Mouse (Mus musculus): ENCODE measurements around the gene Nudt9. TPM values are rescaled to one million over a fixed set of nuclear protein-coding genes. Genes with fewer than 3 reads are reported as not detected.
A peak's percentile ranks its signal among the peaks of the same experiment; 100 is the strongest.

The Nudt9 gene
- total and polyA plus RNA-seq, 2 experiments from 2014 or later: 55.3 to 73.8 TPM

DNA sequence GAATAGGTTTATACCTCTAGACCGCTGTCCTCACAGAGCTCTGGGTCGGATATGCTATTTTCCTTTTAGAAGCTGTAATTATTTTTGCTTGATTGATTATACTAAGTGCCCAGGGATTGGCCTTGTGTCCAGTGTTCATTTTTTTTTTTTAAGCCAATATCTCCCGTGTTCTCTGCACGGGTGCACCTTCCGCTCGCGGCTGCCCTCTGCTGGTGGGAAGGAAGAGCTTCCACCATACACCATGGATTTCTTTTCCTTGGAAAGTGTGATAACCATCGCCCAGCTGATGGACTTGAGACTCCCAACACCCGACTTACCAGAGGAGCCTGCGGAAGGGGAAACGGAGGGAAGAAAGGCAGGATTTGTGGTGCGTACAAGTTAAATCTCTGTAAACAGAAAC is 28.3 kb downstream of the Nudt9 start:
- ATAC-seq (peak; percentile 55; the same call in 1 of the 2 replicates), DNase-seq (peak; percentile 66)
- no peaks in the 10 kb centered on the region for H3K9me3 ChIP-seq (ENCODE audit: low read length)
- H3K4me2 ChIP-seq (ENCODE audit: low read depth): no peak overlapping the region
- TF ChIP-seq CTCF (IDR thresholded peaks at IDR 0.05; ENCODE audit: low read depth): peak; percentile 84
- WGBS: 28% methylated on average over 12 of the region's 12 CpGs
- H3K27me3 ChIP-seq (ENCODE audit: insufficient read depth, low read length): no peaks in the 10 kb centered on the region
- 0 out of 2 replicates have a peak, but pooled peaks cover 5% of the 10 kb centered on the region for H3K4me1 ChIP-seq (ENCODE audit: insufficient read depth)
- H3K36me3 ChIP-seq (ENCODE audit: insufficient read depth): no peaks in the 10 kb centered on the region
- H3K9ac ChIP-seq: no peak overlapping the region
- H3K27ac ChIP-seq (ENCODE audit: low read depth, low read length): no peak overlapping the region
- H3K4me3 ChIP-seq (ENCODE audit: low read depth, low read length): no peak overlapping the region

DNA sequence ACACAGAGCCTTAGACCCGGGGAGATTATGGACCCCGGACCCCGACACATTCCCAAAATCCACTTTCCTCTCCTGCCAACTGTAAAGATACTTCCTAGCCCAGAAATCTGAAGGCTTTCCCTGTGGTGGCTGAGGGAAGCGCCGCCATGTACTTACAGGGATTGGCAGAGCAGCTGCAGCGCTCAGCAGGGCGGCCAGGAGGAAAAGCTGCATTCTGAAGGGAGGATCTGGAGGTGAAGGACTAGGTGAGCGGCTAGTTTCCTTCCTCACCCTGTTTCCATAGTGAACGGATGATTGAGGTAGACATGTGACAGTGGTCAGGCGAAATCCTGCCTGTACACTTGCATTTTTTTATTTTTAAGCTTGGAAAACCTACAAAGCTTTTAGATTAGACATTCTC is 30.3 kb downstream of the Nudt9 start:
- Histone ChIP-seq H3K9me3 (ENCODE audit: low read length) (no peaks in the 10 kb centered on the region), H3K27ac (ENCODE audit: low read depth, low read length) (no peak overlapping the region), H3K4me2 (ENCODE audit: low read depth) (no peak overlapping the region), H3K9ac (no peak overlapping the region; the same call in 1 of the 2 replicates), H3K27me3 (ENCODE audit: insufficient read depth, low read length) (no peaks in the 10 kb centered on the region), H3K36me3 (ENCODE audit: insufficient read depth) (peaks cover 5% of the 10 kb centered on the region; the same call in 1 of the 2 replicates), H3K4me1 (ENCODE audit: insufficient read depth) (0 out of 2 replicates have a peak, but pooled peaks cover 2% of the 10 kb centered on the region), H3K4me3 (ENCODE audit: low read depth, low read length) (no peak overlapping the region)
- TF ChIP-seq CTCF (IDR thresholded peaks at IDR 0.05; ENCODE audit: low read depth): peak; percentile 12; the same call in 1 of the 2 replicates
- 30% methylated on average over 10 of the region's 10 CpGs for WGBS
- DNase-seq: peak; percentile 46
- no peak for ATAC-seq

DNA sequence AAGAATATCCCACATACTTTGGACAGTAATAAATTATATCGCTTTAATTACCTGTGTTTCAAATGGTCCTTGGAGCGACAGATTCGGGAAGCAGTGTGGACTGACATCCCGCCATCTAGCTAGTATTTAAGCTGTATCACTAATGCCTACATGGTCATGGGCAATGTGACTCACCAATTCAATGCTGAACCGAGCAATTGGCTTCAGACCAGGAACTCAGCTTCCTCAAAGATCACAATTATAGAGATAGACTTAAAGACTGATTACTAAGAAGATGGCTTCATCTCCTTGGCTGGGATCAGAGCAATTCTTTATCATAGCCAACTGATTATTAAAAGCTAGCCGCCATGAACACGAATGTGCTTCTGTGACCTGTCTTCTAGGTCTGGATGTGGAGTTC is 31.4 kb downstream of the Nudt9 start, which contains the start of gene Gm17660:
Gm17660 (minus strand) TSS at position 101 of the 400 bp plus-strand sequence.
- no peaks in the 10 kb centered on the region for H3K4me1 ChIP-seq (ENCODE audit: insufficient read depth)
- no peak for DNase-seq
- no peaks in the 10 kb centered on the region for H3K27me3 ChIP-seq (ENCODE audit: insufficient read depth, low read length)
- no peak for TF ChIP-seq CTCF (IDR thresholded peaks at IDR 0.05; ENCODE audit: low read depth)
- ATAC-seq: no peak
- no peak within 1 kb of the TSS for H3K27ac ChIP-seq (ENCODE audit: low read depth, low read length)
- no peak within 1 kb of the TSS for H3K4me2 ChIP-seq (ENCODE audit: low read depth)
- H3K36me3 ChIP-seq (ENCODE audit: insufficient read depth): peaks cover 5% of the 10 kb centered on the region; the same call in 1 of the 2 replicates
- 94% methylated on average over 7 of the region's 7 CpGs for WGBS
- H3K4me3 ChIP-seq (ENCODE audit: low read depth, low read length): no peak within 1 kb of the TSS
- no peaks in the 10 kb centered on the region for H3K9me3 ChIP-seq (ENCODE audit: low read length)
- no peak within 1 kb of the TSS; the same call in 1 of the 2 replicates for H3K9ac ChIP-seq

DNA sequence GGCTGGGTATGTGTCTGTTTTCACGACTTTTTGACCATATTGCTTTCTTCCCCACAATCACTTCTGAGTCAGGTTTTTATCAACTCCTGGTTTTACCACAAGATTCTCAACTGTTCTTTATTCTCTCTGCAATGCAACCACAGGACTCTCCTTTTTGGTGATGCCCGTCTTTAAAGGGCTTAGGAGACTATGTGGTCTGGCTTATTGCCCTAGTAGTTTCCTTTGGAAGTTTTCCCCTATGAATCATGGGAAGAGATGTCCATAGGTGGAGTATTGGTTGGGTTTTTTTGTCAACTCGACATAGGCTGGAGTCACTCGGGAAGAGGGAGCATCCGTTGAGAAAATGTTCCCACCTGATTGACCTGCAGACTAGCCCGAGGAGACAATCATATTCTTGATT is 34.6 kb downstream of the Nudt9 start:
- H3K27ac ChIP-seq (ENCODE audit: low read depth, low read length): no peak overlapping the region
- DNase-seq: no peak

DNA sequence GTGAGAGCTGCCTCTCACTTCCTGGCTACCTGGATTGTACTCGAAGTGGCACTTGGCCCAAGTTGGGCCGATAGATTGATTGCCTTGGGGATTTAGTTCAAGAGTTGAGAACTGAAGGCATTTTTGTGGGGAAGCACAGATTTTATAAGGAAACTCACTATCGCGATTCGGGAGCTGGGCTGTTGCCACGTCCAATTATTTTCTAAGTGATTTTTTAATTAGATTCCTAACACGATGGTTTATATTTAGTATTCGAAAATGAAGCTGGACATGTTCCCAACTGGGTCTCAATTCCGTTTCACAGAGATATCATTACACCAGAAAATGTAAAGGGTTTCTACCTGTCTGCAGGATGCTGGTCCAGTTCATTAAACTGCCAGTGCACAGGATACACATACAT is 39.3 kb downstream of the Nudt9 start:
- Histone ChIP-seq H3K27me3 (ENCODE audit: insufficient read depth, low read length) (no peaks in the 10 kb centered on the region), H3K9ac (no peak overlapping the region), H3K4me1 (ENCODE audit: insufficient read depth) (no peaks in the 10 kb centered on the region), H3K27ac (ENCODE audit: low read depth, low read length) (no peak overlapping the region), H3K4me3 (ENCODE audit: low read depth, low read length) (no peak overlapping the region), H3K4me2 (ENCODE audit: low read depth) (no peak overlapping the region), H3K36me3 (ENCODE audit: insufficient read depth) (peaks cover 25% of the 10 kb centered on the region), H3K9me3 (ENCODE audit: low read length) (no peaks in the 10 kb centered on the region)
- 56% methylated on average over 9 of the region's 9 CpGs for WGBS
- no peak for TF ChIP-seq CTCF (IDR thresholded peaks at IDR 0.05; ENCODE audit: low read depth)
- DNase-seq (peak; percentile 57), ATAC-seq (no peak)

More for the DNA sequence above, 34.6 kb downstream of the Nudt9 start:
- ATAC-seq: no peak
- H3K9ac ChIP-seq: no peak overlapping the region
- no peaks in the 10 kb centered on the region for H3K4me1 ChIP-seq (ENCODE audit: insufficient read depth)
- H3K27me3 ChIP-seq (ENCODE audit: insufficient read depth, low read length): no peaks in the 10 kb centered on the region
- H3K4me3 ChIP-seq (ENCODE audit: low read depth, low read length): no peak overlapping the region
- H3K36me3 ChIP-seq (ENCODE audit: insufficient read depth): peaks cover 10% of the 10 kb centered on the region; the same call in 1 of the 2 replicates
- no peak overlapping the region for H3K4me2 ChIP-seq (ENCODE audit: low read depth)
- TF ChIP-seq CTCF (IDR thresholded peaks at IDR 0.05; ENCODE audit: low read depth): no peak
- no peaks in the 10 kb centered on the region for H3K9me3 ChIP-seq (ENCODE audit: low read length)
- 92% methylated on average over 6 of the region's 6 CpGs for WGBS

DNA sequence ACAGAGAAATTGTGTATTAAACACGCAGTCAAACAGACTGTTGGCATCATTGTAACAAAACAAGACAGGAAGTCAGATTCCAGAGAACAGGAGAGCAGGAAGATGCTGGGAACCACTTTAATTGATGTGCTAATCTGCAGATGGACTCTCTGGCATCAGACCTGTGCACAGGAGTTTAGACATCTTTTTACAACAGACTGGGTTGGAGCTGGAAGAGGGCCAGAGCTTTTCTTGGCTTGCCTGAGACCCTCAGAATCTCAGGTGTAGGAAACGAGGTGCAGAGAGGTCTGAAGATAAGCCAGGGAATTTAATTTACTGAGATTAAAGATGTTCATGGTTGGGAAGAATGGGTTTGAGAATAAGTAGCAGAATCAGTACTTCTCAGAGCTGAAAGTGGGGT is 43.6 kb downstream of the Nudt9 start:
- 52% methylated on average over 2 of the region's 2 CpGs for WGBS
- H3K4me3 ChIP-seq (ENCODE audit: low read depth, low read length): no peak overlapping the region
- H3K27ac ChIP-seq (ENCODE audit: low read depth, low read length): no peak overlapping the region
- H3K9me3 ChIP-seq (ENCODE audit: low read length): no peaks in the 10 kb centered on the region
- H3K4me2 ChIP-seq (ENCODE audit: low read depth): no peak overlapping the region
- H3K9ac ChIP-seq: no peak overlapping the region
- no peaks in the 10 kb centered on the region for H3K27me3 ChIP-seq (ENCODE audit: insufficient read depth, low read length)
- no peaks in the 10 kb centered on the region for H3K4me1 ChIP-seq (ENCODE audit: insufficient read depth)
- H3K36me3 ChIP-seq (ENCODE audit: insufficient read depth): peaks cover 30% of the 10 kb centered on the region
- no peak for ATAC-seq
- no peak for DNase-seq
- TF ChIP-seq CTCF (IDR thresholded peaks at IDR 0.05; ENCODE audit: low read depth): no peak

DNA sequence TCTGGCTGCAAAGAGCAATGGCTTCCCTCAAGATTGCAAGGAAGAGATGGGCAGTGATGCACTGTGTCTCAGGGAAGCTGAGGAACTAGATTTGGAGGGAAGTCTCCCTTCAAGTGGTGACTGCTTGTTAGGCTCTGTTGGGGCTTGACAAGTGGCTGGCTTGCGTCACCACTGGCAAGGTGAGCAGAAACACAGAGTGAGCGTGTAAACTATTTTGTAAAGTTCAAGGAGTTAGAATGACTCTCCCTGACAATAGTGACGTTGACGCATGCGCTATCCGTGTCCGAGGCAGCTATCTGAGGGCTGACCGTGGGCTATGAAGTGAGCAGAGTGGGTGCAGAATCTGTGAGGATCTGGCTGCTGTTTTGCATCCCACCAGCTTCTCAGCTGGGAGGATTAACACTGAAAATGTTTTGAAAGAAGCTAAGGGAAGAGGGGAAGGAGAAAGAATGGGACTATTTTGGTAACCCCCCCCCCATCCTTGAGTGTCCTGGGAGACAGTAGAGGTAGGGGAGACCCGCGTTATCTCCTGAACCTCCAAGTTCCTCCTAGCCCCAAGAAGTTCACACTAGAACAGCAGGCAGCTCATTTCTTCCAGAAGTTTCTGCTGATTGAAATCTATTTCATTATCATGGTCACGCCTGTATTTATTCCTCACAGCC is 49.4 kb downstream of the Nudt9 start:
- Histone ChIP-seq H3K27ac (ENCODE audit: low read depth, low read length) (peak overlapping the region; percentile 36; the same call in 1 of the 2 replicates), H3K4me1 (ENCODE audit: insufficient read depth) (no peaks in the 10 kb centered on the region), H3K4me2 (ENCODE audit: low read depth) (no peak overlapping the region), H3K27me3 (ENCODE audit: insufficient read depth, low read length) (no peaks in the 10 kb centered on the region), H3K4me3 (ENCODE audit: low read depth, low read length) (no peak overlapping the region), H3K9me3 (ENCODE audit: low read length) (no peaks in the 10 kb centered on the region), H3K9ac (no peak overlapping the region), H3K36me3 (ENCODE audit: insufficient read depth) (peaks cover 13% of the 10 kb centered on the region; the same call in 1 of the 2 replicates)
- DNase-seq (no peak), ATAC-seq (no peak)
- 86% methylated on average over 11 of the region's 11 CpGs for WGBS
- no peak for TF ChIP-seq CTCF (IDR thresholded peaks at IDR 0.05; ENCODE audit: low read depth)
